Mouse (Mus musculus) macrophage (primary cell): ENCODE data around the gene Gm27021. TPM values are rescaled to one million over a fixed set of nuclear protein-coding genes. Genes with fewer than 3 reads are reported as not detected.
"Not testable (repeated sequence)": the region's sequence is repeated elsewhere in the genome, so short reads cannot be mapped to it uniquely, and the experiment has no call there.

Experiments
- H3K27ac ChIP-seq: fragments of 350-480 bp; formaldehyde crosslinking; 2 replicates; pipeline ENCODE4 v1.9.0; 2021
- H3K36me3 ChIP-seq: fragments of 350-480 bp; formaldehyde crosslinking; 2 replicates; pipeline ENCODE4 v1.9.0; 2021; ENCODE audit errors: inconsistent target
- H3K4me3 ChIP-seq: fragments of 350-480 bp; formaldehyde crosslinking; 2 replicates; pipeline ENCODE4 v1.9.0; 2021; ENCODE audit errors: inconsistent target
- H3K79me2 ChIP-seq: fragments of 350-480 bp; formaldehyde crosslinking; 2 replicates; pipeline ENCODE4 v1.9.0; 2021; ENCODE audit errors: inconsistent target
- WGBS: methylation state at CpG from one replicate; pipeline ENCODE4 v1.1.7; 2026; ENCODE audit warnings: inconsistent platforms; ENCODE audit not compliant: missing documents; 5-methylcytosine and 5-hydroxymethylcytosine counted together
- polyA plus RNA-seq: library from polyadenylated mRNA; stranded (reverse); fragments of 250-400 nt; gene quantifications from 3 replicates; pipeline ENCODE4 v1.2.4, GENCODE M21; 2018; ENCODE audit warnings: inconsistent platforms

The Gm27021 gene
- polyA plus RNA-seq, 1 experiment from 2014 or later = not detected

DNA sequence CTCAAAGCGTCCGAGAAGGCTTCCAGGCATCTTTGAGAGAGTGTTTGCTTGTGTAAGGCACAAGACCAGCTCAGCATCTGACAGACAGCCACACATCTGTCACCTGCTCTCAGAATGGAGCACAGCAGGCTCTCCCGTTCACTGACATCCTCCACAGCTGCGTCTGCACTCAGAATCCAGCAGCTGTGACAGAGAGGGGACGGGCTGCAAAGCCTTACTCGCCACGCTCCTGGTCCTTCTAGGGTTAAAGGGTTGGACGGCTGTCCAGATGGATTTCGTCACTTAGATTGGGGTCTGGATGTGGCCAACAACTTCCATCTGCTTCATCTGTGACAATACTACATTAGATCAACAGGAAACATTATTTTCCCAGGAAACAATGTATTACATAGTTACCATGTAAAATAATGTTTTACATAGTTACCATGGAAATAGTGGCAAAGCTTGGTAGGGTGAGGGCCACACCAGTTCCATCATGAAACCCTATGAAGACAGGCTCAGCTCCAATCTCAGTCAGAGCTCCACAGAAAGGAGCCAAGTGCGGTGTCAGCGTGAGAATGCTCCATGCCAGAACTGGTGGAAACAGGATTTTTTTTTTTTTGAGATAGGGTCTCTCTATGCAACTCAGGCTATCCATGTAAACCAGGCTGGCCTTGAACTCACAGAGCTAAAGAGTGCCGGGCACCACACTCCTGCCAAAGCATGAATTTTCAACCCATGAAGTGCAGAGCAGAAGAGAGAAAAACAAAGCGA lies 28.7 kb upstream of the Gm27021 start:
- H3K79me2 ChIP-seq = no peaks in the 10 kb centered on the region
- no peak overlapping the region for H3K4me3 ChIP-seq
- no peaks in the 10 kb centered on the region for H3K36me3 ChIP-seq
- H3K27ac ChIP-seq = peak overlapping the region; percentile 98
- 46% methylated on average over 12 of the region's 13 CpGs for WGBS

- Histone ChIP-seq H3K36me3 (no peaks in the 10 kb centered on the region), H3K27ac (no peak overlapping the region), H3K79me2 (no peaks in the 10 kb centered on the region), H3K4me3 (no peak overlapping the region)
- WGBS = 68% methylated on average over 22 of the region's 22 CpGs
These were observed 26.1 kb upstream of the Gm27021 start for GRCm38 (mm10) chr8:120693861-120694493.

- WGBS = 92% methylated on average over 4 of the region's 4 CpGs
- no peaks in the 10 kb centered on the region for H3K36me3 ChIP-seq
- no peak overlapping the region for H3K4me3 ChIP-seq
- H3K27ac ChIP-seq = no peak overlapping the region
- H3K79me2 ChIP-seq = peaks cover 3% of the 10 kb centered on the region; the same call in 1 of the 2 replicates
These were observed 25.1 kb upstream of the Gm27021 start for GRCm38 (mm10) chr8:120692934-120693333.

GRCm38 (mm10) chr8:120688511-120688910 lies 20.6 kb upstream of the Gm27021 start:
- Histone ChIP-seq H3K79me2 (peaks cover 17% of the 10 kb centered on the region; the same call in 1 of the 2 replicates), H3K36me3 (no peaks in the 10 kb centered on the region), H3K4me3 (no peak overlapping the region), H3K27ac (no peak overlapping the region)
- 94% methylated on average over 7 of the region's 7 CpGs for WGBS

GRCm38 (mm10) chr8:120687786-120688185 lies 19.9 kb upstream of the Gm27021 start:
- no peaks in the 10 kb centered on the region for H3K36me3 ChIP-seq
- 89% methylated on average over 8 of the region's 8 CpGs for WGBS
- H3K27ac ChIP-seq = peak overlapping the region; percentile 98; the same call in 1 of the 2 replicates
- no peak overlapping the region for H3K4me3 ChIP-seq
- H3K79me2 ChIP-seq = peaks cover 17% of the 10 kb centered on the region; the same call in 1 of the 2 replicates

GRCm38 (mm10) chr8:120686576-120686975 lies 18.7 kb upstream of the Gm27021 start:
- Histone ChIP-seq H3K27ac (peak overlapping the region; percentile 98), H3K4me3 (peak overlapping the region; percentile 26), H3K79me2 (peaks cover 17% of the 10 kb centered on the region; the same call in 1 of the 2 replicates), H3K36me3 (no peaks in the 10 kb centered on the region)
- WGBS = 22% methylated on average over 5 of the region's 5 CpGs

- 2% methylated on average over 10 of the region's 13 CpGs for WGBS
These were observed 18.2 kb upstream of the Gm27021 start for GRCm38 (mm10) chr8:120686051-120686450.

GRCm38 (mm10) chr8:120685591-120685990 lies 17.7 kb upstream of the Gm27021 start:
- Histone ChIP-seq H3K79me2 (peaks cover 17% of the 10 kb centered on the region; the same call in 1 of the 2 replicates), H3K36me3 (no peaks in the 10 kb centered on the region), H3K4me3 (peak overlapping the region; percentile 26), H3K27ac (peak overlapping the region; percentile 98)
- 17% methylated on average over 8 of the region's 8 CpGs for WGBS

More at GRCm38 (mm10) chr8:120686051-120686450, 18.2 kb upstream of the Gm27021 start:
- no peaks in the 10 kb centered on the region for H3K36me3 ChIP-seq
- peaks cover 17% of the 10 kb centered on the region; the same call in 1 of the 2 replicates for H3K79me2 ChIP-seq
- peak overlapping the region; percentile 26 for H3K4me3 ChIP-seq
- H3K27ac ChIP-seq = peak overlapping the region; percentile 98

DNA sequence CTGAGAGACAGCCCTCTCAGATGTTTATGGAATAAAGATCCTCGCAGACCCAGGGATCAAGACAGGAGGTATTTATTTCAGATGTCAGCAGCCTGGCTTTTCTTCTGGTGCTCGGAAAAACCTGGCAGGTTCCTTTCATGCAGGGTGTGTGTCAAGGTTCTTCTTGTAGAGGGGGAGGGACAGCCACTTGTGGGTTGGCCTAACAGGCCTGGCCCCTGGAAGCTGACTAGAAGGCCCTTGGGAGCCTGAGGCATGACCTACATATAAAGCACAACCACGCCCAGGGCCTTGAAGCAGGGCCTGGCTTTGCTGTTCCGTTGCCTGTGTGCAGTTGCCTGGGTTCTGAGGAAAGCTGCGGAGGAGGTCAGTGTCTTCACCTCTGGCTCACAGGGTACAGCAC lies 17.2 kb upstream of the Gm27021 start:
- 40% methylated on average over 5 of the region's 5 CpGs for WGBS
- H3K79me2 ChIP-seq = peaks cover 17% of the 10 kb centered on the region; the same call in 1 of the 2 replicates
- H3K27ac ChIP-seq = peak overlapping the region; percentile 98
- H3K4me3 ChIP-seq = peak overlapping the region; percentile 26
- H3K36me3 ChIP-seq = no peaks in the 10 kb centered on the region

DNA sequence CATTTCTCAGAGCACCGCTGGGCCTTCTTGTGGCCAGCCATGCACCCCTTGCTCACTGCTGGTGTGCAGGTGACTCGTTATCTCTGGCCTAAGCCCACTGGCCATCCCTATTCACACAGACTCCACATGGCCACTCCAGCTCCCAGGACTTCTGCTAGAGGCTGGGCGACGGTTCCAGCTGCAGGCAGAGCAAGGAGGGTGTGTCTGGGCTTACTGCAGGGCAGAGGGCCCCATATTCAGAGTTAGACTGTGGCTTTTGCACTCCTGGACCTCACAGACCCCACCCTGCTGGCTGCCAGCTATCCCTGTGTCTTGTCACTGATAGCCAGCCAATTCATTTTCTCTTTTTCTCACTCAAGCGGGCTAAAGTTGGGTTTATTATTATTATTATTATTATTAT lies 16.2 kb upstream of the Gm27021 start:
- peaks cover 17% of the 10 kb centered on the region; the same call in 1 of the 2 replicates for H3K79me2 ChIP-seq

DNA sequence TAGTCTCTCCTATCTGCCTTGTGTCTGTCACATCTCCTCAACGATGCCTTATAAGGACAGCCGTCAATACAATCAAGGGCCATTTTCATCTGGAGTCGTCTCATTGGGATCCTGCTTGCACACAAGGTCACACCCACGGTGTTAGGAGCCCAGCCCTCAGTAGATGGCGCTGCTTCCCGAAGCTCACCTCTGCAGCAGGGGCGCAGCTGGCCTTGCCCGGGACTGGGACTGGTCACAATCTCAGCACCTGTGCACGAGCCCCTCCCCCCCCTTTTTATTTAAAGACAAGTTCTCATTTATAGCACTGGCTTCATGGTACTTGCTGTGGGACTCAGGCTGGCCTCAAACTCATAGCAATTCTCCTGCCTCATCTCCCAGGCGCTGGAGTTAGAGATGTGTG lies 15.7 kb upstream of the Gm27021 start:
- Histone ChIP-seq H3K27ac (peak overlapping the region; percentile 98), H3K79me2 (peaks cover 17% of the 10 kb centered on the region; the same call in 1 of the 2 replicates), H3K36me3 (no peaks in the 10 kb centered on the region), H3K4me3 (no peak overlapping the region)
- WGBS = 18% methylated on average over 10 of the region's 10 CpGs

More for the DNA sequence above, 16.2 kb upstream of the Gm27021 start:
- H3K36me3 ChIP-seq = no peaks in the 10 kb centered on the region
- H3K27ac ChIP-seq = peak overlapping the region; percentile 98
- 88% methylated on average over 5 of the region's 5 CpGs for WGBS
- H3K4me3 ChIP-seq = no peak overlapping the region

DNA sequence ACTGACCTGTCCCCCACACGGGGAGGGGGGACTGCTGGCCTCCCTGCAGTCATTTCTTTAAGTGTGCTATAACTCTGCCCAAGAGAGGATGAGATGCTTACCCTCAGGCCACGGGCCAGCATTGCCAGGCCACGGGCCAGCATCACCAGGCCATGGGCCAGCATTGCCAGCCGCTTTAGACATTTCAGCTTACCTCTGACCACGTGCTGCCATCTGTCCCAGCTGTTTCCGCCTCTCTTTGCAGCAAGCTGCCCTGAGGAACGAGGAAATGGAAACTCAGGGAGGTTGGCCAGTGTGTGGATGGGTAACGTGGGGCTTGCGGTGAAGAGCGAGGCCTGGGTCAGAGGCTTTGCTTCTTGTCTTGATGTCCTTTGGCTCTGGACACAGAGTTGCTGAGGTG lies 13.2 kb upstream of the Gm27021 start:
- H3K79me2 ChIP-seq = no peaks in the 10 kb centered on the region
- no peak overlapping the region for H3K27ac ChIP-seq
- H3K4me3 ChIP-seq = no peak overlapping the region
- peaks cover 5% of the 10 kb centered on the region; the same call in 1 of the 2 replicates for H3K36me3 ChIP-seq
- 62% methylated on average over 9 of the region's 10 CpGs for WGBS

DNA sequence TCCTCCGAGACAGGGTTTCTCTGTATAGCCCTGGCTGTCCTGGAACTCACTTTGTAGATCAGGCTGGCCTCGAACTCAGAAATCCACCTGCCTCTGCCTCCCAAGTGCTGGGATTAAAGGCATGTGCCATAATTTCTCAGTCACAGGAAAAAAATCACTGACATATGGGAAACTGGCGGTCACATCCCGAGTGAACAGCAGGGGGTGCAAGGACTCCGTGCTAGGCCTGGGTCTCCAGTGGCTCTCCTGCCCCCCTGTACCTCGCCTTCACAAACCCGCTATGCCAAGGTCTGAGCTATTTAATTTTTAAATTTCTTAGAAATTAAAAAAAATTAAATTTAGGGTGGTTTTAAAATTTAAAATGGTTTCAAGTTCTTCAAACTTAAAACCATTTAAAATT lies 12.5 kb upstream of the Gm27021 start:
- not testable (repeated sequence) for H3K79me2 ChIP-seq, H3K27ac ChIP-seq, H3K4me3 ChIP-seq, H3K36me3 ChIP-seq
- WGBS = 52% methylated on average over 5 of the region's 7 CpGs

- 63% methylated on average over 10 of the region's 11 CpGs for WGBS
- no peak overlapping the region for H3K4me3 ChIP-seq
- no peaks in the 10 kb centered on the region for H3K79me2 ChIP-seq
- H3K36me3 ChIP-seq = peaks cover 5% of the 10 kb centered on the region; the same call in 1 of the 2 replicates
- H3K27ac ChIP-seq = no peak overlapping the region
These were observed 11.9 kb upstream of the Gm27021 start for GRCm38 (mm10) chr8:120679629-120680387.
